Mouse (Mus musculus) spleen, adult 2 months (tissue): ENCODE results near the gene Dcn.

Source experiments
- CTCF ChIP-seq: fragments of 200-500 bp; IDR thresholded peaks from 2 replicates; pipeline ENCODE4 v1.5.1; 2011; ENCODE audit warnings: mild to moderate bottlenecking, inconsistent platforms; ENCODE audit not compliant: insufficient read depth, insufficient read length, insufficient replicate concordance; ENCODE audit errors: extremely low read depth
- POLR2A ChIP-seq: fragments of 200-500 bp; IDR thresholded peaks from 2 replicates; pipeline ENCODE4 v1.6.1; 2011; ENCODE audit warnings: low read depth, low read length, inconsistent platforms

- TF ChIP-seq CTCF = no peak
- TF ChIP-seq POLR2A = no peak
Observed at GRCm38 (mm10) chr10:97466818-97467217, 12.6 kb upstream of the Dcn start.
